Mouse (Mus musculus): Measurements from ENCODE around the gene Coro1c. TPM values are rescaled to one million over a fixed set of nuclear protein-coding genes. Genes with fewer than 3 reads are reported as not detected.

Gene Coro1c
- polyA plus RNA-seq, 1 experiment from 2014 or later, result 230 TPM

DNA sequence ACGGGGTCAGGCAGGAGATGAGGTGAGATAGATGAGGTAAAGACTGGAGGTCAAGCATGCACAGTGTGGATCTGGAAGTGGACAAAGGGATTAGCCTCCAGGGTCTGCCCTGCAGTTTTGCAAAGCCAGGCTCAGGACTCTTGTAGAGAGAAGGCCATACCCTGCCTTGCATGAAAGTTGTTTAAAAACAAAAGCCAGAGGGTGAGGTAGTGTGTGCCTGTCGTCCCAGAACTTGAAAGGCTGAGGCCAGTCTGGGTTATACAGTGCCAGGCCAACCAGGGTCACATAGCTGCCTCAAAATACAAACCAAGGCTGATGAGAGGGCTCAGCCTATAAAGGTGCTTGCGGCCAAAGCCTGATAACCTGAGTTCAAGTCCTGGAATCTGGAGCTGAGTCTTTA, 76.8 kb downstream of the Coro1c start:
- Histone ChIP-seq H3K9ac (replicated peaks; ENCODE audit: low read depth, low read length) (no peak overlapping the region), H3K4me2 (ENCODE audit: low read length) (no peak overlapping the region), H3K9me3 (ENCODE audit: control insufficient read depth, low read length) (no peaks in the 10 kb centered on the region), H3K4me1 (replicated peaks; ENCODE audit: control insufficient read depth, insufficient read depth, low read length) (no peaks in the 10 kb centered on the region), H3K27ac (ENCODE audit: low read length) (no peak overlapping the region), H3K27me3 (replicated peaks; ENCODE audit: control insufficient read depth, insufficient read depth, low read length) (no peaks in the 10 kb centered on the region), H3K36me3 (ENCODE audit: control insufficient read depth, insufficient read depth) (no peaks in the 10 kb centered on the region), H3K4me3 (replicated peaks; ENCODE audit: low read length) (no peak overlapping the region)
- WGBS, result 59% methylated on average over 3 of the region's 3 CpGs
- no peak for ATAC-seq

DNA sequence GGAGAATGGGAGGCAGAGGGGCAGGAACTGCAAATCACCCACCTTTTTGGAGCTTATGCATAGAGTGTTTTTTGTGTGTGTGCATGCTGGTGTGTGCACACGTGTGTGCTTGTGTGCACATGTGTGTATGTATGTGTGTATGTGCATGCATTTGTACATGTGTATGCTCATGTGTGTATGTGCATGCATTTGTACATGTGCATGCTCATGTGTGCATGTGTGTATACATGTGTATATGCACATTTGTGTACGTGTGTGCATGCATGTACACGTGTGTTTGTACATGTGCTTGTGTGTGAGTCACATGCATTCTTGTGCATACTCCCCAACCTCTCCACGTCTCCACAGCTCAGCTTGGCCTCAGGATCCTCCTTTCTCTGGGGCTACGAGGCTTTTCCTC, 77.8 kb downstream of the Coro1c start:
- 92% methylated on average over 5 of the region's 5 CpGs for WGBS
- H3K4me1 ChIP-seq (replicated peaks; ENCODE audit: control insufficient read depth, insufficient read depth, low read length), result no peaks in the 10 kb centered on the region
- no peak overlapping the region for H3K4me3 ChIP-seq (replicated peaks; ENCODE audit: low read length)
- no peak for ATAC-seq
- H3K36me3 ChIP-seq (ENCODE audit: control insufficient read depth, insufficient read depth), result no peaks in the 10 kb centered on the region
- H3K9ac ChIP-seq (replicated peaks; ENCODE audit: low read depth, low read length), result no peak overlapping the region
- no peak overlapping the region for H3K4me2 ChIP-seq (ENCODE audit: low read length)
- no peaks in the 10 kb centered on the region for H3K9me3 ChIP-seq (ENCODE audit: control insufficient read depth, low read length)
- H3K27ac ChIP-seq (ENCODE audit: low read length), result no peak overlapping the region
- H3K27me3 ChIP-seq (replicated peaks; ENCODE audit: control insufficient read depth, insufficient read depth, low read length), result no peaks in the 10 kb centered on the region

DNA sequence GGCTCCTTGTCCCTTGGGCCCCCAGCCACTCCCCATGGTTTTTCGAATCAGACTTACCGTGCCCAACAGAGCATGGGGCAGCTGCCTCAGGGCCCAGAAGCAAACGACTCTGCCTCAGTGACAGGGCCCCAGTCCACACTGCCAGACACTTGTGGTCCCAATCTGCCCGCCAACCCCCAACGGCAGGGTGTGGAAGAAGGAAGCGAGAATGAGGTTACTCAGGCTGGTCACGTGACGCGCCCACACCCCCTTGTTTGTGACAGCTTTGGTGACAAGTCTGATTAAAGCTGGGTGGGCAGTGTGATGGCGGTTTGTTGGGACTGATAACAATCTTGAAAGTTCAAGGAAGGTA, 78.3 kb downstream of the Coro1c start:
- Histone ChIP-seq H3K9me3 (ENCODE audit: control insufficient read depth, low read length) (no peaks in the 10 kb centered on the region), H3K4me1 (replicated peaks; ENCODE audit: control insufficient read depth, insufficient read depth, low read length) (no peaks in the 10 kb centered on the region), H3K4me2 (ENCODE audit: low read length) (no peak overlapping the region), H3K4me3 (replicated peaks; ENCODE audit: low read length) (no peak overlapping the region), H3K27me3 (replicated peaks; ENCODE audit: control insufficient read depth, insufficient read depth, low read length) (no peaks in the 10 kb centered on the region), H3K9ac (replicated peaks; ENCODE audit: low read depth, low read length) (no peak overlapping the region), H3K27ac (ENCODE audit: low read length) (no peak overlapping the region), H3K36me3 (ENCODE audit: control insufficient read depth, insufficient read depth) (no peaks in the 10 kb centered on the region)
- no peak for ATAC-seq
- 79% methylated on average over 10 of the region's 10 CpGs for WGBS

DNA sequence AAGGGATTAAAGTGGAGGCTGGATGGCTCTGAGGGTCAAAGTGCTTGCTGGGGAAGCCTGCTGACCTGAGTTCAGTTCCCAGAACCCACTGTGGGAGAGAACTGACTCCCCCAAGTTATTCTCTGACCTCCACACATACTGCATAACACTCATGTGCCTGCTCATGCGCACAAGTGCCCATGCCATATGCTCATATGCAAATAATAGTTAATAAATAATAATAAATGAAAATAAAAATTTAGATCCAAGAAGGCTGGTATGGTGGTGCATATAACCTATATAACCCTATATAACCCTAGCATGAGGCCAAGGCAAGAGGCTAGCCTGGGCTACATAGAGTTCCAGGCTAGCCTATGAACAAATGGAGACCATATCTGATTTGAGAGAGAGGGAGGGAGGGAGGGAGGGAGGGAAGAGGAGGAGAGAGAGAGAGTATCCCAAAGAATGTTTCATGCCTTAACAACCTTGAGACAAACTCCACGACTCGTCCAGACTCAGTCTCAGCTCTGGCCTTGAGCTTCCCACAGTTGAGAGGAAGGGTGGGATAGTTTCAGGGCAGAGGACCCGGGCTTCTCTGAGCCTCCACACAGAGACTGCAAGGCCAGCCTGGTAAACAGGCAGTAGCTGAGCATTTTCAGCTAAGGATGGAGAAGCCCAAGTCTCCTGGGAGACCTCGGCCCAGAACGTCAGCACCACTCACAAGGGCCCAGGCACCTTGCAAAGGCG, 78.8 kb downstream of the Coro1c start:
- no peaks in the 10 kb centered on the region for H3K36me3 ChIP-seq (ENCODE audit: control insufficient read depth, insufficient read depth)
- no peak overlapping the region for H3K4me2 ChIP-seq (ENCODE audit: low read length)
- no peak overlapping the region for H3K9ac ChIP-seq (replicated peaks; ENCODE audit: low read depth, low read length)
- no peaks in the 10 kb centered on the region for H3K27me3 ChIP-seq (replicated peaks; ENCODE audit: control insufficient read depth, insufficient read depth, low read length)
- no peaks in the 10 kb centered on the region for H3K9me3 ChIP-seq (ENCODE audit: control insufficient read depth, low read length)
- H3K4me1 ChIP-seq (replicated peaks; ENCODE audit: control insufficient read depth, insufficient read depth, low read length), result no peaks in the 10 kb centered on the region
- no peak for ATAC-seq
- no peak overlapping the region for H3K4me3 ChIP-seq (replicated peaks; ENCODE audit: low read length)
- H3K27ac ChIP-seq (ENCODE audit: low read length), result no peak overlapping the region
- WGBS, result 84% methylated on average over 7 of the region's 7 CpGs

DNA sequence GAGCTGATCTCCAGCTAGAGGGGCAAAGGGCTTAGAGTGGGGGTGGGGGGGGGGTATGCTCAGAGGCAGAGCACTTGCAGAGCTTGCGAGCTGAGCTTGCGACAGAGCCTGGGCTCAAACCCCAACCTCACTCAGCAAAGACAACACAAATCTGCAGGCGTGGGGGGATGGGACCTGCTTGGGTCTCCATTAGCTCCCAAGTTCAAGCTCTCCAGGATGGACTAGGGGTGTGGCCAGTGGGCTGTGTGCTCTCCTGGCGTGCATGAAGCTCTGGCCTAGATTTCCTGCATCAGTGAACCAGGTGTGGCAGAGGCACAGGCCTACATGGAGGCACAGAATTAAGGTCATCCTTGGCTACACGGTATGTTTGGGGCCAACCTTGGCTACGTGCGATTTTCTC, 80.1 kb downstream of the Coro1c start:
- Histone ChIP-seq H3K4me3 (replicated peaks; ENCODE audit: low read length) (no peak overlapping the region), H3K27me3 (replicated peaks; ENCODE audit: control insufficient read depth, insufficient read depth, low read length) (no peaks in the 10 kb centered on the region), H3K4me1 (replicated peaks; ENCODE audit: control insufficient read depth, insufficient read depth, low read length) (no peaks in the 10 kb centered on the region), H3K27ac (ENCODE audit: low read length) (no peak overlapping the region), H3K4me2 (ENCODE audit: low read length) (no peak overlapping the region), H3K9me3 (ENCODE audit: control insufficient read depth, low read length) (no peaks in the 10 kb centered on the region), H3K9ac (replicated peaks; ENCODE audit: low read depth, low read length) (no peak overlapping the region), H3K36me3 (ENCODE audit: control insufficient read depth, insufficient read depth) (no peaks in the 10 kb centered on the region)
- 61% methylated on average over 7 of the region's 7 CpGs for WGBS
- no peak for ATAC-seq

DNA sequence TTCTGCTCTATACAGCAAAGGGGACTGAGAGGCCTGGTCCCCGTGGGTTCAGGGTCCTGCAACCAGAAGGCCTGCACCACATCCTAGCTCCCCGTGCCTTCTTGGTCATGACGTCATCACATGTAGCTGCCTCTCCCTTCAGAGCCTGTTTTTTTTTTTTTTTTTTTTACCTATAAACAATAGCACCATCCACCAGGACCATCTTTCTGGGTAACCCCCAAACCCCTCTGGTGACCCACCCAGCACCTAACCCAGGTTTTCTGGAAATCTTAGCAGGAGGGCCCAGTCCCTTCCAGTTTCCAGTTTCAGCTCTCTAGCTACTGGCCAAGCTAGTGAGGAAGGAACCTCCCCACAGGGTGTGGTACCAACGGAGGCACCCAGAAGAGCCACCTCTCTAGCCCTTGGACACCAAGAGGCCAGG, 80.6 kb downstream of the Coro1c start:
- no peaks in the 10 kb centered on the region for H3K9me3 ChIP-seq (ENCODE audit: control insufficient read depth, low read length)
- H3K27me3 ChIP-seq (replicated peaks; ENCODE audit: control insufficient read depth, insufficient read depth, low read length), result no peaks in the 10 kb centered on the region
- no peak overlapping the region for H3K27ac ChIP-seq (ENCODE audit: low read length)
- H3K36me3 ChIP-seq (ENCODE audit: control insufficient read depth, insufficient read depth), result no peaks in the 10 kb centered on the region
- H3K4me2 ChIP-seq (ENCODE audit: low read length), result no peak overlapping the region
- no peak overlapping the region for H3K4me3 ChIP-seq (replicated peaks; ENCODE audit: low read length)
- H3K9ac ChIP-seq (replicated peaks; ENCODE audit: low read depth, low read length), result no peak overlapping the region
- 63% methylated on average over 4 of the region's 4 CpGs for WGBS
- no peak for ATAC-seq
- H3K4me1 ChIP-seq (replicated peaks; ENCODE audit: control insufficient read depth, insufficient read depth, low read length), result no peaks in the 10 kb centered on the region

DNA sequence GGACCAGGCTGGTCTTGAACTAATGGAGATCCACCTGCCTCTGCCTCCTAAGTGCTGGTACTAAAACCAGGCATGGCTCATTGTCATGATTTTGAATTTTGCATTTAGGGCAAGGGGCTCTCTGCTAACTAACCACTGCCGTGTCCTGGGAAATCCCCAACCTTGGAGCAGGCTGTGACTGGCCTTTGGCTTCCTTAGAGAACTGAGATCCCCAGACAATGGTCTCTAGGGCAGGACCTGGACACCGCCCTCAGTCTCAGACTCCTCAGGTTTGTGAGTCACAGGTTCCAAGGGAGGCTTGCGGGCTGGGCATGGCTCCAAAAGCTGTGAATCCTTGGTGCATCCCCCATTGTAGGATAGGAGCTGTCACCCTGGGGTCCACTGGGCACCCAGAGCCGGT, 81.9 kb downstream of the Coro1c start:
- Histone ChIP-seq H3K4me1 (replicated peaks; ENCODE audit: control insufficient read depth, insufficient read depth, low read length) (no peaks in the 10 kb centered on the region), H3K27ac (ENCODE audit: low read length) (no peak overlapping the region), H3K36me3 (ENCODE audit: control insufficient read depth, insufficient read depth) (no peaks in the 10 kb centered on the region), H3K27me3 (replicated peaks; ENCODE audit: control insufficient read depth, insufficient read depth, low read length) (no peaks in the 10 kb centered on the region), H3K9ac (replicated peaks; ENCODE audit: low read depth, low read length) (no peak overlapping the region), H3K4me2 (ENCODE audit: low read length) (no peak overlapping the region), H3K9me3 (ENCODE audit: control insufficient read depth, low read length) (no peaks in the 10 kb centered on the region), H3K4me3 (replicated peaks; ENCODE audit: low read length) (no peak overlapping the region)
- ATAC-seq, result no peak
- 88% methylated on average over 4 of the region's 4 CpGs for WGBS

DNA sequence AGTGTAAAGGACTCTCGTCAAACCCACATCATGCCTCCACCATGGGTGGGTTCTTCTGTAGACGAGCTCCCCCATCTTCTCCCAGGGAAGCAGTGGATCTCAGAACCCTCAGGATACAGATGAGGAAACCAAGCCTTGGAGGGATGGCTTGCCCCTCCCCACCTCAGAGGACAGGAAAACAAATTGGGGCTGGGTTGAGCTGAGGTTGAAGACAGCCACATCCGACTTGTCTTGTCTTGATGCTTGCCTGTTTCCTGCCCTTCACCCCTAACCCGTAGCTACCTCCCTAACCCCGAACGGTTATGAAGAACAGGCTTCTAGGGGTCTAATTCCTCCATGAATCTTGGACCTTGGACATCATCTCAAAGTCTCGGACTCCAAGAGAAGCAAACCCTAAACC, 83.0 kb downstream of the Coro1c start:
- Histone ChIP-seq H3K4me1 (replicated peaks; ENCODE audit: control insufficient read depth, insufficient read depth, low read length) (no peaks in the 10 kb centered on the region), H3K4me3 (replicated peaks; ENCODE audit: low read length) (no peak overlapping the region), H3K27me3 (replicated peaks; ENCODE audit: control insufficient read depth, insufficient read depth, low read length) (no peaks in the 10 kb centered on the region), H3K27ac (ENCODE audit: low read length) (no peak overlapping the region), H3K9me3 (ENCODE audit: control insufficient read depth, low read length) (no peaks in the 10 kb centered on the region), H3K36me3 (ENCODE audit: control insufficient read depth, insufficient read depth) (no peaks in the 10 kb centered on the region), H3K4me2 (ENCODE audit: low read length) (no peak overlapping the region), H3K9ac (replicated peaks; ENCODE audit: low read depth, low read length) (no peak overlapping the region)
- 91% methylated on average over 7 of the region's 7 CpGs for WGBS
- no peak for ATAC-seq

DNA sequence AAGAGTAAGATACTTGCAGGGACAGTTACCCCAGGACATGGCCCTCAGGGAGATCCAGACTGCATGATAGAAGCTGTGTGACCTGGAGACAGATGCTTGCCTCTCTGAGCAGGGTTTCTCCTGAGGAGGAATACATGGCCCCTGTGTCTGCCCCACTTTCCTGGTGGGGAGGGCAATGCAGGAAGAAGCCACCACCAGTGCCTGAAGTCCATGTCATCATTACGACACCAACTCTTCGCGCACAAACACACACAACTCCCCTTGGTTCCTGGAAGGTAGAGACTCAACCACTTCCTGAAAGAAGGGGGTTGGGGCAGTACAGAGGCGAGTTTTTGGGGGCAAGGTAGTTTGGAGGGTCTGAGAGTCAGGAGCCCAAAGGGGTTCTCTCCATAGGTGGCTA, 84.3 kb downstream of the Coro1c start:
- Histone ChIP-seq H3K9ac (replicated peaks; ENCODE audit: low read depth, low read length) (no peak overlapping the region), H3K27ac (ENCODE audit: low read length) (no peak overlapping the region), H3K9me3 (ENCODE audit: control insufficient read depth, low read length) (no peaks in the 10 kb centered on the region), H3K36me3 (ENCODE audit: control insufficient read depth, insufficient read depth) (no peaks in the 10 kb centered on the region), H3K4me3 (replicated peaks; ENCODE audit: low read length) (no peak overlapping the region), H3K4me2 (ENCODE audit: low read length) (no peak overlapping the region), H3K27me3 (replicated peaks; ENCODE audit: control insufficient read depth, insufficient read depth, low read length) (no peaks in the 10 kb centered on the region), H3K4me1 (replicated peaks; ENCODE audit: control insufficient read depth, insufficient read depth, low read length) (no peaks in the 10 kb centered on the region)
- WGBS, result 86% methylated on average over 4 of the region's 4 CpGs
- no peak for ATAC-seq

DNA sequence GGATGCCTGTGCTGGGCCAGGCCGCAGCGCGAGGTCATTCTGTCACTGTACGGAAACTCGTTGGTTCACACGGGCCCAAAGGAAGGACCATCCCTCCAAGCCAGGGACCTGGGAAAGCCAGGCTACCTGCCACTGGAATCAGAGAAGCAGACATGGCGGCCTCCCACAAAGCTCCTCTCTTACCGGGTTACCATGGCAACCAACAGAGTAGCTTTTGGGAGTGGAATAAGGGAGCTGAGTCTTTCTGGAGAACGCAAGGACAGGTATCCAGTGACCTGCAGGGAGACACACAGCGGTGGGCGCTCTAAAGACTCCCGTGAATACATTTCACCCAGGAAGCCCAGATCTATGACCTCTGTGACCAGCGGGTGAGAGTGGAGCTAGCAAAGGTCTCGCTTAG, 90.0 kb downstream of the Coro1c start:
- H3K4me2 ChIP-seq (ENCODE audit: low read length), result no peak overlapping the region

More for the DNA sequence above, 90.0 kb downstream of the Coro1c start:
- no peaks in the 10 kb centered on the region for H3K9me3 ChIP-seq (ENCODE audit: control insufficient read depth, low read length)
- 0 out of 2 replicates have a peak, but pooled peaks cover 3% of the 10 kb centered on the region for H3K4me1 ChIP-seq (replicated peaks; ENCODE audit: control insufficient read depth, insufficient read depth, low read length)
- no peak overlapping the region for H3K9ac ChIP-seq (replicated peaks; ENCODE audit: low read depth, low read length)
- 67% methylated on average over 14 of the region's 14 CpGs for WGBS
- no peak for ATAC-seq
- H3K36me3 ChIP-seq (ENCODE audit: control insufficient read depth, insufficient read depth), result no peaks in the 10 kb centered on the region
- no peaks in the 10 kb centered on the region for H3K27me3 ChIP-seq (replicated peaks; ENCODE audit: control insufficient read depth, insufficient read depth, low read length)
- no peak overlapping the region for H3K4me3 ChIP-seq (replicated peaks; ENCODE audit: low read length)
- H3K27ac ChIP-seq (ENCODE audit: low read length), result no peak overlapping the region

Measured in forebrain, embryonic 16.5 days (tissue).